Mouse (Mus musculus): ENCODE measurements around the gene Gm49510. TPM values are rescaled to one million over a fixed set of nuclear protein-coding genes. Genes with fewer than 3 reads are reported as not detected.

The Gm49510 gene
- polyA plus RNA-seq, 1 experiment from 2014 or later: 0.07 TPM

- peak; percentile 51 for ATAC-seq
- H3K4me1 ChIP-seq (ENCODE audit: insufficient read depth): peaks cover 23% of the 10 kb centered on the region
- H3K9ac ChIP-seq (replicated peaks): no peak overlapping the region
- no peak overlapping the region for H3K4me3 ChIP-seq (ENCODE audit: low read depth, low read length)
- peaks cover 2% of the 10 kb centered on the region; the same call in 1 of the 2 replicates for H3K27me3 ChIP-seq (ENCODE audit: insufficient read depth, low read length)
- 0 out of 2 replicates have a peak overlapping the region, but pooled peaks have one; percentile 22 for H3K4me2 ChIP-seq (ENCODE audit: low read depth, low read length)
- no peaks in the 10 kb centered on the region for H3K9me3 ChIP-seq (ENCODE audit: low read length)
- DNase-seq: peak; percentile 74
- 7% methylated on average over 8 of the region's 8 CpGs for WGBS (ENCODE audit: insufficient replicate concordance)
- TF ChIP-seq EP300 (IDR thresholded peaks at IDR 0.05; ENCODE audit: low read depth) (no peak), CTCF (IDR thresholded peaks at IDR 0.05; ENCODE audit: low read depth) (peak; percentile 99)
- H3K27ac ChIP-seq (ENCODE audit: low read depth): no peak overlapping the region
- peaks cover 8% of the 10 kb centered on the region; the same call in 1 of the 2 replicates for H3K36me3 ChIP-seq (replicated peaks; ENCODE audit: insufficient read depth, low read length)
Measured at GRCm38 (mm10) chr15:78915660-78916017, 16.2 kb downstream of the Gm49510 start.

- peaks cover 2% of the 10 kb centered on the region; the same call in 1 of the 2 replicates for H3K27me3 ChIP-seq (ENCODE audit: insufficient read depth, low read length)
- H3K9ac ChIP-seq (replicated peaks): no peak overlapping the region
- no peak overlapping the region for H3K4me3 ChIP-seq (ENCODE audit: low read depth, low read length)
- ATAC-seq (no peak), DNase-seq (no peak)
- 0 out of 2 replicates have a peak overlapping the region, but pooled peaks have one; percentile 22 for H3K4me2 ChIP-seq (ENCODE audit: low read depth, low read length)
- TF ChIP-seq CTCF (IDR thresholded peaks at IDR 0.05; ENCODE audit: low read depth) (no peak), EP300 (IDR thresholded peaks at IDR 0.05; ENCODE audit: low read depth) (no peak)
- WGBS (ENCODE audit: insufficient replicate concordance): 82% methylated on average over 12 of the region's 12 CpGs
- H3K4me1 ChIP-seq (ENCODE audit: insufficient read depth): peaks cover 23% of the 10 kb centered on the region
- peaks cover 5% of the 10 kb centered on the region; the same call in 1 of the 2 replicates for H3K36me3 ChIP-seq (replicated peaks; ENCODE audit: insufficient read depth, low read length)
- H3K9me3 ChIP-seq (ENCODE audit: low read length): no peaks in the 10 kb centered on the region
- H3K27ac ChIP-seq (ENCODE audit: low read depth): no peak overlapping the region
Measured at GRCm38 (mm10) chr15:78916052-78916826, 16.8 kb downstream of the Gm49510 start.

- no peak overlapping the region for H3K27ac ChIP-seq (ENCODE audit: low read depth)
- no peak overlapping the region for H3K4me2 ChIP-seq (ENCODE audit: low read depth, low read length)
Measured at GRCm38 (mm10) chr15:78918126-78918525, 18.7 kb downstream of the Gm49510 start.

GRCm38 (mm10) chr15:78919914-78920313 lies 20.4 kb downstream of the Gm49510 start:
- ATAC-seq (no peak), DNase-seq (no peak)
- H3K36me3 ChIP-seq (replicated peaks; ENCODE audit: insufficient read depth, low read length): no peaks in the 10 kb centered on the region
- WGBS (ENCODE audit: insufficient replicate concordance): 83% methylated on average over 12 of the region's 12 CpGs
- H3K27ac ChIP-seq (ENCODE audit: low read depth): no peak overlapping the region
- TF ChIP-seq EP300 (IDR thresholded peaks at IDR 0.05; ENCODE audit: low read depth) (no peak), CTCF (IDR thresholded peaks at IDR 0.05; ENCODE audit: low read depth) (no peak)
- H3K9me3 ChIP-seq (ENCODE audit: low read length): no peaks in the 10 kb centered on the region
- no peak overlapping the region for H3K9ac ChIP-seq (replicated peaks)
- no peak overlapping the region for H3K4me2 ChIP-seq (ENCODE audit: low read depth, low read length)
- no peaks in the 10 kb centered on the region for H3K27me3 ChIP-seq (ENCODE audit: insufficient read depth, low read length)
- no peak overlapping the region for H3K4me3 ChIP-seq (ENCODE audit: low read depth, low read length)
- peaks cover 34% of the 10 kb centered on the region for H3K4me1 ChIP-seq (ENCODE audit: insufficient read depth)

More at GRCm38 (mm10) chr15:78918126-78918525, 18.7 kb downstream of the Gm49510 start:
- no peak overlapping the region for H3K9ac ChIP-seq (replicated peaks)
- ATAC-seq (no peak), DNase-seq (no peak)
- H3K27me3 ChIP-seq (ENCODE audit: insufficient read depth, low read length): peaks cover 2% of the 10 kb centered on the region; the same call in 1 of the 2 replicates
- H3K9me3 ChIP-seq (ENCODE audit: low read length): no peaks in the 10 kb centered on the region
- no peak overlapping the region for H3K4me3 ChIP-seq (ENCODE audit: low read depth, low read length)
- TF ChIP-seq CTCF (IDR thresholded peaks at IDR 0.05; ENCODE audit: low read depth): no peak
- TF ChIP-seq EP300 (IDR thresholded peaks at IDR 0.05; ENCODE audit: low read depth): no peak
- H3K36me3 ChIP-seq (replicated peaks; ENCODE audit: insufficient read depth, low read length): no peaks in the 10 kb centered on the region
- WGBS (ENCODE audit: insufficient replicate concordance): 94% methylated on average over 23 of the region's 23 CpGs
- H3K4me1 ChIP-seq (ENCODE audit: insufficient read depth): peaks cover 34% of the 10 kb centered on the region

GRCm38 (mm10) chr15:78922700-78923099 lies 23.2 kb downstream of the Gm49510 start:
- H3K4me3 ChIP-seq (ENCODE audit: low read depth, low read length): peak overlapping the region; percentile 28
- TF ChIP-seq EP300 (IDR thresholded peaks at IDR 0.05; ENCODE audit: low read depth): peak; percentile 96
- TF ChIP-seq CTCF (IDR thresholded peaks at IDR 0.05; ENCODE audit: low read depth): peak; percentile 61
- peak overlapping the region; percentile 93 for H3K27ac ChIP-seq (ENCODE audit: low read depth)
- peak; percentile 79 for DNase-seq
- H3K9ac ChIP-seq (replicated peaks): peak overlapping the region; percentile 58
- peak overlapping the region; percentile 72 for H3K4me2 ChIP-seq (ENCODE audit: low read depth, low read length)
- H3K27me3 ChIP-seq (ENCODE audit: insufficient read depth, low read length): no peaks in the 10 kb centered on the region
- H3K36me3 ChIP-seq (replicated peaks; ENCODE audit: insufficient read depth, low read length): no peaks in the 10 kb centered on the region
- peak; percentile 83 for ATAC-seq
- no peaks in the 10 kb centered on the region for H3K9me3 ChIP-seq (ENCODE audit: low read length)
- peaks cover 51% of the 10 kb centered on the region for H3K4me1 ChIP-seq (ENCODE audit: insufficient read depth)
- 47% methylated on average over 7 of the region's 7 CpGs for WGBS (ENCODE audit: insufficient replicate concordance)

GRCm38 (mm10) chr15:78923585-78923984 lies 24.1 kb downstream of the Gm49510 start:
- TF ChIP-seq EP300 (IDR thresholded peaks at IDR 0.05; ENCODE audit: low read depth): 0 out of 2 replicates have a peak, but pooled peaks have one; percentile 55
- no peak for TF ChIP-seq CTCF (IDR thresholded peaks at IDR 0.05; ENCODE audit: low read depth)
- Histone ChIP-seq H3K36me3 (replicated peaks; ENCODE audit: insufficient read depth, low read length) (no peaks in the 10 kb centered on the region), H3K4me2 (ENCODE audit: low read depth, low read length) (peak overlapping the region; percentile 72), H3K4me1 (ENCODE audit: insufficient read depth) (peaks cover 60% of the 10 kb centered on the region), H3K9ac (replicated peaks) (peak overlapping the region; percentile 58), H3K27me3 (ENCODE audit: insufficient read depth, low read length) (no peaks in the 10 kb centered on the region), H3K27ac (ENCODE audit: low read depth) (peak overlapping the region; percentile 93), H3K4me3 (ENCODE audit: low read depth, low read length) (peak overlapping the region; percentile 28), H3K9me3 (ENCODE audit: low read length) (no peaks in the 10 kb centered on the region)
- peak; percentile 72 for ATAC-seq
- WGBS (ENCODE audit: insufficient replicate concordance): 36% methylated on average over 6 of the region's 6 CpGs
- DNase-seq: peak; percentile 77

All from liver, postnatal 0 days (tissue).